Mouse (Mus musculus) liver, adult 2 months (tissue): ENCODE measurements at regions not wholly inside any gene's neighbourhood (a gene's known extent, or its start where the extent isn't known, plus 50 kb on each side); places are given as distances from the start of the nearest gene placed in this dataset.

Source experiments
- CTCF ChIP-seq: fragments of 200-500 bp; IDR thresholded peaks from 2 replicates; pipeline ENCODE4 v1.5.1; 2011; ENCODE audit warnings: low read depth, low read length, control low read depth
- POLR2A ChIP-seq: fragments of 200-500 bp; IDR thresholded peaks from 2 replicates; pipeline ENCODE4 v1.6.1; 2011; ENCODE audit warnings: low read length, control low read depth; ENCODE audit not compliant: insufficient read depth; ENCODE audit errors: extremely low read depth

DNA sequence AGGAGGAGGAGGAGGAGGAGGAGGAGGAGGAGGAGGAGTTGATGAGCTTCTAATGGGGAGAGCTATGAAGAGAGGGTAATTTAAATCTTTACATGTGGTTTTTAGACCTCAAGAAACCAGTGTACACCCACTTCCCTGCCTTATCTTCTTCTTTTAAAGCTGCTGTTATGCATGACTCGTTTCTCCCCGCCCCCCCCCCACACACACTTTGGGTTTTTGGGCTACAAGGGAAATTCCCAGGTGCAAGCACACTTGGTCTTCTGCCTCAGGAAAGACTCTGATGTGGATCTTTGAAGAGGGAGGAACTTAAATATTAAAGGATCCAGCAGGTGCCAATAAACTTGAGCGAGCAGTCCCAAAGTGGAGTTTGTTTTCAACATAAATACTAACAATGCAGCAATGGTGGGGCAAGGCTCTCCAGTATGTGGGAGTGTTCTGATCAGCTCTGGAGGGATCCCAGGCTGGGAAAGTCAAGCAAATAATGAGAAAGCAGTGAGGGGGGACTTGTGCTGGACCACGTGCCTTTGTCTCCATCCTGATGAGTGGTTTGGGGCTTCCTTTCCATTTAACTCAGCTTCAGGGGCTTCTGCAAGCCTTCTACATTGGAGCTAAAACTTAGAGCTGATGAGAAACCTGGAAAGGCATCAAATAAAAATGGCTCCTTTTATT is 296.0 kb downstream of the Pten start:
- TF ChIP-seq CTCF = no peak
- TF ChIP-seq POLR2A = no peak
